ENCODE assay signal across 10 mouse cellular contexts in the genomic region with DNA sequence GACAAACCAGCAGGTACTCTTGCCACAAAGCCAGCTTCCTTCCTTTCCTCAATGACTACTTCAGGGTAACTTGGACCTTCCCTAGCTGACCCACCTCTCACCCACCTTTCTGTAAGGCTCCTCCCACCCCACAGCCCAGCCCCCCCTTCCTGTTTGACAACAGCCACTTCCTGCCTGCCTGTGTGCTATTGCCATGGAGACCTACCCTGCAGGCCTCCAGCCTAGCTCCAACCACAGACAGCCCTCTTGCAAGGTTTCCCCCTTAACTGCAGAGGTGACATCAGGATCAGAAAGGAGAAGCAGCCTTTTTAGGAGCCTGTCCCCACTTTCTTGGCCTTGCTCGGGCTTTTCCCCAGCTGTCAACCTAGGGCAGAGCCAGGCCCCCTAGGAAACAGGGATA. TPM values are rescaled to one million over a fixed set of nuclear protein-coding genes. Genes with fewer than 3 reads are reported as not detected.
DNase-seq lines count a peak whose midpoint lies in the region; ATAC-seq and TF ChIP-seq lines count a peak whose summit lies in the region.
"Had no signal": no experiment of that assay in that cellular context is flagged by ENCODE, and none has a peak within 500 bp of the region (broad histone marks: within the 10 kb centered on the region; RNA-seq: fewer than 3 reads in every experiment).

No protein-coding gene starts in this region.

- no peak overlapping the region for H3K9ac ChIP-seq in hindbrain, postnatal 0 days (replicated peaks; ENCODE audit: low read length)
- no peak overlapping the region for H3K9ac ChIP-seq in hindbrain, embryonic 11.5 days (ENCODE audit: low read depth, low read length)
- H3K9ac ChIP-seq in liver, embryonic 15.5 days = no peak overlapping the region; the same call in 1 of the 2 replicates
- no peak overlapping the region for H3K9ac ChIP-seq in stomach, embryonic 15.5 days
- H3K9ac ChIP-seq: neural tube, embryonic 13.5 days had no signal

- TF ChIP-seq CTCF in hindbrain, postnatal 0 days (IDR thresholded peaks at IDR 0.05; ENCODE audit: low read depth) = no peak

- peak overlapping the region; percentile 41; the same call in 1 of the 2 replicates for H3K27ac ChIP-seq in hindbrain, postnatal 0 days
- no peak overlapping the region for H3K27ac ChIP-seq in hindbrain, embryonic 11.5 days (ENCODE audit: low read depth, low read length)
- peak overlapping the region; percentile 57 for H3K27ac ChIP-seq in liver, embryonic 15.5 days (replicated peaks)
- H3K27ac ChIP-seq in stomach, embryonic 15.5 days = 0 out of 2 replicates have a peak overlapping the region, but pooled peaks have one; percentile 44
- H3K27ac ChIP-seq: neural tube, embryonic 13.5 days had no signal

- no peak for ATAC-seq in hindbrain, postnatal 0 days
- ATAC-seq in hindbrain, embryonic 11.5 days (ENCODE audit: low FRiP score) = no peak
- peak; percentile 97 for ATAC-seq in activated CD4-positive, CD25-positive, alpha-beta regulatory T cell, adult 4 months
- peak; percentile 61; the same call in 1 of the 2 replicates for ATAC-seq in liver, embryonic 15.5 days (ENCODE audit: insufficient read depth)
- ATAC-seq in stomach, embryonic 15.5 days (ENCODE audit: insufficient read depth, low FRiP score, low read depth) = 0 out of 2 replicates have a peak, but pooled peaks have one; percentile 25

- no peaks in the 10 kb centered on the region for H3K9me3 ChIP-seq in hindbrain, postnatal 0 days (ENCODE audit: low read length)
- no peaks in the 10 kb centered on the region for H3K9me3 ChIP-seq in hindbrain, embryonic 11.5 days (ENCODE audit: control insufficient read depth, low read length)
- H3K9me3 ChIP-seq in liver, embryonic 15.5 days (replicated peaks) = no peaks in the 10 kb centered on the region
- no peaks in the 10 kb centered on the region for H3K9me3 ChIP-seq in stomach, embryonic 15.5 days
- H3K9me3 ChIP-seq: neural tube, embryonic 13.5 days had no signal

- WGBS in hindbrain, postnatal 0 days = 83% methylated on average over 1 of the region's 1 CpGs
- WGBS in hindbrain, embryonic 11.5 days = 94% methylated on average over 1 of the region's 1 CpGs
- WGBS in liver, embryonic 15.5 days (ENCODE audit: insufficient replicate concordance) = 36% methylated on average over 1 of the region's 1 CpGs
- 69% methylated on average over 1 of the region's 1 CpGs for WGBS in stomach, embryonic 15.5 days

- peaks cover 6% of the 10 kb centered on the region; the same call in 1 of the 2 replicates for H3K4me1 ChIP-seq in hindbrain, postnatal 0 days (ENCODE audit: insufficient read depth, low read length)
- no peaks in the 10 kb centered on the region for H3K4me1 ChIP-seq in hindbrain, embryonic 11.5 days (replicated peaks; ENCODE audit: control insufficient read depth, insufficient read depth, low read length)
- H3K4me1 ChIP-seq in liver, embryonic 15.5 days (replicated peaks) = peaks cover 28% of the 10 kb centered on the region
- peaks cover 12% of the 10 kb centered on the region for H3K4me1 ChIP-seq in stomach, embryonic 15.5 days

- H3K4me3 ChIP-seq in hindbrain, postnatal 0 days (ENCODE audit: low read length) = no peak overlapping the region
- H3K4me3 ChIP-seq in hindbrain, embryonic 11.5 days (ENCODE audit: low read depth, low read length) = no peak overlapping the region
- no peak overlapping the region for H3K4me3 ChIP-seq in liver, embryonic 15.5 days (replicated peaks)
- H3K4me3 ChIP-seq in stomach, embryonic 15.5 days (replicated peaks) = no peak overlapping the region
- H3K4me3 ChIP-seq: neural tube, embryonic 13.5 days had no signal

- H3K4me2 ChIP-seq in hindbrain, postnatal 0 days (ENCODE audit: low read depth, low read length) = no peak overlapping the region
- no peak overlapping the region for H3K4me2 ChIP-seq in hindbrain, embryonic 11.5 days (replicated peaks; ENCODE audit: low read depth, low read length)
- no peak overlapping the region for H3K4me2 ChIP-seq in liver, embryonic 15.5 days
- no peak overlapping the region for H3K4me2 ChIP-seq in stomach, embryonic 15.5 days
- H3K4me2 ChIP-seq: neural tube, embryonic 13.5 days had no signal

- DNase-seq in hindbrain, postnatal 0 days (ENCODE audit: low spot score) = no peak
- DNase-seq in hindbrain, embryonic 11.5 days (ENCODE audit: low spot score) = no peak
- DNase-seq in gastrocnemius, postnatal 4 days (ENCODE audit: low spot score in 2 of 2) = no peak
- DNase-seq in ovary, postnatal 36 days (ENCODE audit: low spot score) = no peak
- DNase-seq in right cerebral cortex, postnatal 4 days = no peak
- DNase-seq: gastrocnemius, postnatal 25 days had no signal

- no peaks in the 10 kb centered on the region for H3K27me3 ChIP-seq in hindbrain, postnatal 0 days (ENCODE audit: insufficient read depth, low read length)
- no peaks in the 10 kb centered on the region for H3K27me3 ChIP-seq in hindbrain, embryonic 11.5 days (ENCODE audit: control insufficient read depth, insufficient read depth, low read length)
- no peaks in the 10 kb centered on the region for H3K27me3 ChIP-seq in liver, embryonic 15.5 days
- H3K27me3 ChIP-seq in stomach, embryonic 15.5 days (replicated peaks) = no peaks in the 10 kb centered on the region
- H3K27me3 ChIP-seq: neural tube, embryonic 13.5 days had no signal

- H3K36me3 ChIP-seq in hindbrain, postnatal 0 days (ENCODE audit: insufficient read depth, low read length) = peaks cover 32% of the 10 kb centered on the region; the same call in 1 of the 2 replicates
- H3K36me3 ChIP-seq in hindbrain, embryonic 11.5 days (ENCODE audit: control insufficient read depth, insufficient read depth, low read length) = no peaks in the 10 kb centered on the region
- H3K36me3 ChIP-seq in liver, embryonic 15.5 days (replicated peaks) = peaks cover 15% of the 10 kb centered on the region; the same call in 1 of the 2 replicates
- H3K36me3 ChIP-seq in stomach, embryonic 15.5 days = peaks cover 11% of the 10 kb centered on the region; the same call in 1 of the 2 replicates

RNA-seq across cellular contexts. Expression of a gene that starts 8.7 kb away (rescaled TPM):
- 204 and 248 TPM in 2 replicates for total RNA-seq in hindbrain, postnatal 0 days (2014; rRNA removed)
- polyA plus RNA-seq in hindbrain, postnatal 0 days (2015; fragmentation: Nextera tagmentation; extraction: Ambion mirVana) = 291 and 299 TPM in 2 replicates
- polyA plus RNA-seq in hindbrain, embryonic 11.5 days (2014; fragmentation: Nextera tagmentation; extraction: Ambion mirVana) = 44.2 and 46.8 TPM in 2 replicates
- 10 to 100 TPM; 21.9 to 29.4 TPM for polyA plus RNA-seq in activated CD4-positive, CD25-positive, alpha-beta regulatory T cell, adult 4 months (2017; shearing (Covaris generic))
- polyA plus RNA-seq in liver, embryonic 15.5 days (2015; fragmentation: Nextera tagmentation; extraction: Ambion mirVana) = 5.6 and 5.7 TPM in 2 replicates
- polyA plus RNA-seq in stomach, embryonic 15.5 days (2015; fragmentation: Nextera tagmentation; extraction: Ambion mirVana) = 40.4 and 49.1 TPM in 2 replicates
- total RNA-seq in gastrocnemius, postnatal 4 days (2021) = 10 to 100 TPM; 92.5 to 94.3 TPM

RNA-seq across cellular contexts. Expression of a gene that starts 50.9 kb away (rescaled TPM):
- total RNA-seq in hindbrain, postnatal 0 days (2014; rRNA removed) = 19.8 and 23.2 TPM in 2 replicates
- 12.4 and 16.7 TPM in 2 replicates for polyA plus RNA-seq in hindbrain, postnatal 0 days (2015; fragmentation: Nextera tagmentation; extraction: Ambion mirVana)
- 20.2 and 21.0 TPM in 2 replicates for polyA plus RNA-seq in hindbrain, embryonic 11.5 days (2014; fragmentation: Nextera tagmentation; extraction: Ambion mirVana)
- polyA plus RNA-seq in activated CD4-positive, CD25-positive, alpha-beta regulatory T cell, adult 4 months (2017; shearing (Covaris generic)) = 10 to 100 TPM in 1 of 2 experiments, 1 to 10 TPM in 1; 9.0 to 12.0 TPM
- polyA plus RNA-seq in liver, embryonic 15.5 days (2015; fragmentation: Nextera tagmentation; extraction: Ambion mirVana) = 16.3 and 17.5 TPM in 2 replicates
- 22.3 and 25.5 TPM in 2 replicates for polyA plus RNA-seq in stomach, embryonic 15.5 days (2015; fragmentation: Nextera tagmentation; extraction: Ambion mirVana)
- total RNA-seq in gastrocnemius, postnatal 4 days (2021) = 10 to 100 TPM; 22.8 to 26.7 TPM

RNA-seq across cellular contexts. Expression of a gene that starts 51.2 kb away (rescaled TPM):
- total RNA-seq in hindbrain, postnatal 0 days (2014; rRNA removed) = 1.2 and 1.4 TPM in 2 replicates
- 0.26 and 0.39 TPM in 2 replicates for polyA plus RNA-seq in hindbrain, postnatal 0 days (2015; fragmentation: Nextera tagmentation; extraction: Ambion mirVana)
- polyA plus RNA-seq in hindbrain, embryonic 11.5 days (2014; fragmentation: Nextera tagmentation; extraction: Ambion mirVana) = 0.59 and 0.65 TPM in 2 replicates
- not detected for polyA plus RNA-seq in activated CD4-positive, CD25-positive, alpha-beta regulatory T cell, adult 4 months (2017; shearing (Covaris generic))
- polyA plus RNA-seq in liver, embryonic 15.5 days (2015; fragmentation: Nextera tagmentation; extraction: Ambion mirVana) = 0.54 and 0.76 TPM in 2 replicates
- polyA plus RNA-seq in stomach, embryonic 15.5 days (2015; fragmentation: Nextera tagmentation; extraction: Ambion mirVana) = 1.3 and 1.9 TPM in 2 replicates
- 10 to 100 TPM; 25.8 to 28.2 TPM for total RNA-seq in gastrocnemius, postnatal 4 days (2021)

Comparison
In these comparisons a context has a peak if more than half of its experiments do, and no peak if none do; other contexts are left out.
1. ATAC-seq: peak in activated CD4-positive, CD25-positive, alpha-beta regulatory T cell, adult 4 months (single experiment), liver, embryonic 15.5 days (single experiment) and stomach, embryonic 15.5 days (single experiment); none in hindbrain, postnatal 0 days (single experiment) and hindbrain, embryonic 11.5 days (single experiment).